Mouse (Mus musculus): ENCODE data around the gene Med1.
"Not testable (repeated sequence)": the region's sequence is repeated elsewhere in the genome, so short reads cannot be mapped to it uniquely, and the experiment has no call there.

GRCm38 (mm10) chr11:98182149-98182548 lies 10.9 kb downstream of the Med1 start:
- not testable (repeated sequence) for TF ChIP-seq POLR2A (IDR thresholded peaks at IDR 0.05; ENCODE audit: control insufficient read depth, low read depth, low read length); CTCF (IDR thresholded peaks at IDR 0.05; ENCODE audit: control insufficient read depth, insufficient read depth, insufficient replicate concordance, low read depth, low read length)

Measured in testis, adult 2 months (tissue).